Mouse (Mus musculus) cerebral cortex, adult 2 months (tissue): ENCODE data around the gene Stip1.

Experiments
- WGBS: fragments of 180-500 bp; shearing (Covaris S2); methylation state at CpG from one replicate; pipeline ENCODE4 v1.1.7; 2018; 5-methylcytosine and 5-hydroxymethylcytosine counted together

The Stip1 gene

DNA sequence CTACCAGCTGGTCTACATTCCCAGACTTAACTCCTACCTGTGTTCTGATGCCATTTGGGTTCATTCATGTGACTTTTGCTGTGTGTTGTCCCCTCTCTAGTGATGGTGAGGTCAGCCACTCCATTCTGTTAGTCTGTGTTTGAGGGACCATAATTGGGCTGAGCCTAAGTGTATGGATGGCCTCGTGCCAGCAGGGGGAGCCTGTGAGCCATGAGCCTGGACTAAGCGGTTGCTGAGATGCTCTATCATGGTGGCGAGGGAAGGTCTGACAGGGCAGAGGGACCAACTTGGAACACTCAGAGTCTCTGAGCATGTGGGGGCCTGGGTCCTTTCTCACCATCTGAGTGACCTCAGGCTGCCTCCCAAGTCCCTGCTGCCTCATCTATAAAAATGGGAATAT, 24.8 kb upstream of the Stip1 start:
- WGBS: 5% methylated on average over 3 of the region's 3 CpGs

DNA sequence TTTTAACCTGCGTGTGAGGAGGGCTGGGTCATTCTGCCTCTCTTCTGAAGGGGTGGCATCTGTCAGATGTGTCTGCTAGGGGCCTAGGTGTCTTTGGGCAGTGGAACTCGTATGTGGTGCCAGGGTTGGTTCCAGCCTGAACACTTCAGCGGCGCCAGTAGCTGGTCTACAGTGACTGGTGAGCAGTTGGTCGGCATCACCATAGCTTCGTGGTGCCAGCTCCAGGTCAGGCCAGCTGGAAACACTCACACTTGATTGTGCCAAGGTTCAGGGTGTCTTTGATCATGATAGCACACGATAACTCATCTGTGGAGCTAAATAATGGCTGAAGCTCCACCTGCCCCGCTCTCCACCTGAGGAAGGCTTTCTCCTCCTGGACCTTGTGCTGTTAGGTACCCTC, 23.1 kb upstream of the Stip1 start:
- WGBS: 90% methylated on average over 8 of the region's 8 CpGs

DNA sequence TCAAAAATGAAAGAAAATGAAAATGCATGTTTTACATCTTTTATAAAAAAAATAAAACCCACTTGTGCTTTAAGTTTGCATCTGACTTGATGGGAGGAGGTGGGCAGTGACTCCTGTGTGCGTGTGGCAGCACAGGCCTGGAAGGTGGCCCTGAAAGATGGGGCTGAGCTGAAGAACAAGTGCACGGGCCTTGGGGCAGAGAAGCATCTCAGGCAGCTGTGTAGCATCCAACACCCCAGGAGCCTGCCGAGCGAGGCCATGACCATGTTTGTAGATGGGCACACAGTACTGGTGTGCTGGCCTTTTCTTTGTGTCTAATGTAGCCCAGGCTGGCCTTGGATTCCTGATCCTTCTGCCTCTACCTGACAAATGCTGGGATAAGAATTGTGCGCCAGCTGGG, 22.3 kb upstream of the Stip1 start:
- WGBS: 85% methylated on average over 5 of the region's 5 CpGs

GRCm38 (mm10) chr19:7058541-7058940, 18.8 kb upstream of the Stip1 start:
- 91% methylated on average over 6 of the region's 6 CpGs for WGBS

- 1% methylated on average over 15 of the region's 15 CpGs for WGBS
Measured at GRCm38 (mm10) chr19:7057722-7058207, 18.0 kb upstream of the Stip1 start.

GRCm38 (mm10) chr19:7057126-7057721, 17.5 kb upstream of the Stip1 start:
- WGBS: under 1% methylated on average over 16 of the region's 16 CpGs

DNA sequence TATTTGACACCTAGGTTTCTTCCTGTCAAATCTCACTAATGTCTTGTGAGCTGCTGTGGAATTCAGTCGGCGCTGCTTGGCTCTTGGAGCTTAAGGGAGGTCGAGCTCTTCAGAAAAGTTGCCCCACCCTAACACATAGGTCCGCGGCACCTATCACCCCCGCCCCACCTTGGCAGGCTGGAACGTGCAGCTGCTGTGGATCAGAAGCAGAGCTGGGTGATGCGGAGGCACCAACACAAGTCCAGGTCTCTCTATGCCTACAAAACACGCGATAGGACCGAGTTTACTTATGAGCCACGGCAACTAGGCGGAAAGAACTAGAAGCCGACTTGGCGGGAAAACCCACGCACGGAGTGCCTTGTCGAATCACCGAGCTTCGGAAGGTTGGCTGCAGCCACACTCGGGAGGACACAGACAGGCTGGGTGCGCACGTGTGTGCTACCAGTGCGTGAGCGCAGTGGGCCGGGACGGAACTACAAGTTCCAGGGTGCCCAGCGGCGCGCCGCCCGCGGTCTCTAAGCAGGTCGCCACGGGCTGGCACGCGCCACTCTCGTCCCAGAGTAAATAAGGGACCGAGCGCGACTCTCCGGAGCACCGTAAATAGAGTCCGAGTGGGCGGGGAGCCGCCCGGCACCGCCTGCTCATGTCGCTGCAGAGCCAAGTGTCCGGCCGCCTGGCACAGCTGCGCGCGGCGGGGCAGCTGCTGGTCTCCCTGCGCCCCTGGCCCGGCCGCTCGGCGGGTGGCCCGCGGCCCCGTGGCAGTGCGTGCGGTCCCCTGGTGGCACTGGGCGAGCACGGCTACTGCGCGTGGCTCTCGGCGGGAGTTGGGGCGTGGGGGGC, 16.7 kb upstream of the Stip1 start, which contains the start of gene Macrod1:
Macrod1 (plus strand) TSS at position 563 of the 840 bp plus-strand sequence.
- WGBS: under 1% methylated on average over 72 of the region's 72 CpGs

DNA sequence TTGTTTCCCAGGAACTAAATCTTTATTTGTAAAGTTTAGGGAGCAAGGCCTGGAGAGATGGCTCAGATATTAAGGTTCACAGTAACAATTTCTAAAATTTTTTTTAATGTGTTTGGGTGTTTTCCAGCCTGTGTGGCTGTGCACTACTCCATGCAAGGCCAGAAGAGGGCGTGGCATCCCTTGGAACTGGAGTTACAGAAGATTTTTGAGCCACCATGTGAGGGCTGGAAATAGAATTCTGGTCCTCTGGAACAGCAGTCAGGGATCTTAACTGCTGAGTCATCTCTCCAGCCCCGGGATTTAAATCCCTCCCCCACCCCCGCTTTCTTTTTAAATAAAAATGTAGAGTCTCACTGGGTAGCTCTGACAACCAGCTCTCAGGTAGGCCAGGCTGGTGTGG, 15.4 kb upstream of the Stip1 start:
- 35% methylated on average over 3 of the region's 3 CpGs for WGBS

- 70% methylated on average over 10 of the region's 10 CpGs for WGBS
Measured at GRCm38 (mm10) chr19:7054772-7055171, 15.0 kb upstream of the Stip1 start.

- WGBS: 90% methylated on average over 4 of the region's 4 CpGs
Measured at GRCm38 (mm10) chr19:7053382-7053781, 13.6 kb upstream of the Stip1 start.

DNA sequence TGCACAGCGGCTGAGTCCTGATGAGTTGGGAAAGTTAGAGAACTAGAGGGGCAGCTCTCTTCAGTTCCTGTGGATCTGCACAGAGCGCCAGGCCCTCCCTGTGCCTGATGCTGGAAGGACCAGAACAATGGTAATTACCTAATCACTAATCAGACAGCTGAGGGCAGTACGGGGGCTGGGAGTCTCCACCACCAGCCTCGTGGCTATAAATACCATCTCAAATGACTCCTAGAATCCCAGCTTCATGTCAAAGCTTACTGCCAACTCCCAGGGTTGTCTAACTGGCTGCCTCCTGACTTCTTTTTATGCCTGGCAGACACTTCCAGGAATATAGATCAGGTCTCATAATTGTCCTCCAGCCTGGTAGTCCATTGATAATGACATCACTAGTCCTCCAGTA, 4.9 kb upstream of the Stip1 start:
- 43% methylated on average over 4 of the region's 4 CpGs for WGBS

- 74% methylated on average over 4 of the region's 4 CpGs for WGBS
Measured at GRCm38 (mm10) chr19:7044279-7044678, 4.5 kb upstream of the Stip1 start.

- WGBS: 76% methylated on average over 2 of the region's 2 CpGs
Measured at GRCm38 (mm10) chr19:7041171-7041570, 1.4 kb upstream of the Stip1 start.

- 18% methylated on average over 13 of the region's 13 CpGs for WGBS
Measured at GRCm38 (mm10) chr19:7040637-7041130, 917 bp upstream of the Stip1 start.

DNA sequence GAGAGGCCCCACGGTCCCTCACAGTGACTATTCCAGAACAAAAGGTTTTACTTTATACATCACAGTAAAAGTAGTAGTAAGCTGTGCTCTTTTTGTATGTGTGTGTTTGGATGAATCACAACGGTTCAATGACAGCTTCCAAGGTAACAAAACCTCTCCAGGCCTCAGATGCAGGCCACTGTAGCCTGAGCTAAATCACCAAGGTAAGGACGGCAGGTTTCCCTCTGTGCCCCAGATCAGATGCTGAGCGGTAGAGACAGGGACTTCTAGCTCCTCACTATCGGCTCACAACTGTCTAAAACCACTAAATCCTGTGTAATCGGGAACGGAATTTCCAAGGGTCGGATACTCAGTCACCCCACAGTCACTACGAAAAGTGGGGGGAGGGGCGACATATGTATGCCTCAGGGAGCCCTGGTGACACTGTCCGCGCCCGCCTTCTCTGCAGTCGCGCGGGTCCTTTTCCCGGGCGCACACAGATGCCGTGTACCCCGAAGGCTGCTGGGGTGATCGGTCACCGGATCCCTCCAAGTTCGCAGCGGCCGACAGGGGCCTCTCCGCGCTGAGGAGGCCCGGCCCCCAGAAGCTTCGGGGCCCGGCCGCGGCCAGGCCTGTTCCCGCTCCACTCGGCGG, 563 bp downstream of the Stip1 start:
- WGBS: 1% methylated on average over 35 of the region's 35 CpGs

GRCm38 (mm10) chr19:7034006-7034405, 5.8 kb downstream of the Stip1 start:
- 94% methylated on average over 5 of the region's 5 CpGs for WGBS

DNA sequence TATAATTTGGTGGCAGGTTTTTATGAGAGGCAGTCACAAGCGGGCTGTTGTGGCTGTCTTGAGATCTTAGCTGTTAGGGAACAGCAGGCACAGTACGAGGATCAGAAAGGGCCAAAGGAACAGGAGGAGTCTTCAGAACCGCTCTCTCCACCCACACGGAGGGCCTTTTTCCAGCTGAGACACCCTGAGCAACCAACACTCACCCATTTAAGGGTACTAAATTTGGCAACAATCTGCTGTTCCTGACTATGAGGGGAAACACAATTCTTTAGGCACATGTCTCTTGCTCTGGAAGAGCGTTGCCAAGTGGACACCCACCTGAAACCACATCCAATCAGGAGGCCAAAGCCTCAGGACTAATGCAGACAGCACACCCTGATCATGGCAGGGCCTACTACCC, 10.2 kb downstream of the Stip1 start:
- 47% methylated on average over 5 of the region's 5 CpGs for WGBS

DNA sequence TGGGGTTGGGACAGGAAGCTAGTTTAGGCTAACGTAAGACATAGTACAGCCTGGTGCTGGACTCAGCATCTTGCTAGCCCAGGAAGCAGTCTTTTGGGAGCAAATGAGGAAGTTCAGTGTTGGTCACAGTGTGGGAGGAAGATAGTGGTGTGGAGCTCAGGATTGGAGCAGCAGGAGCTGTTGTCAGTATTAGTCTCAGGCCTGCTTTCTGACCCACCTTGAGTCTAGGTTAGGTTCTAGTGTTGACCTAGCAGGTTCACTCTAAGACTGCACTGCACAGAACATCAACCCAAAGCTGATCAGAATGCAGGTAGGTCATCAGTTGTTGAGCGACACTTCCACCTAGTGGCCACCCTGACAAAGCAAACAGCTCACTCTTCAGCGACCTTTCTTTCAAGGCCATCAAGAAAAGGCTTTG, 19.5 kb downstream of the Stip1 start:
- WGBS: 45% methylated on average over 3 of the region's 3 CpGs

DNA sequence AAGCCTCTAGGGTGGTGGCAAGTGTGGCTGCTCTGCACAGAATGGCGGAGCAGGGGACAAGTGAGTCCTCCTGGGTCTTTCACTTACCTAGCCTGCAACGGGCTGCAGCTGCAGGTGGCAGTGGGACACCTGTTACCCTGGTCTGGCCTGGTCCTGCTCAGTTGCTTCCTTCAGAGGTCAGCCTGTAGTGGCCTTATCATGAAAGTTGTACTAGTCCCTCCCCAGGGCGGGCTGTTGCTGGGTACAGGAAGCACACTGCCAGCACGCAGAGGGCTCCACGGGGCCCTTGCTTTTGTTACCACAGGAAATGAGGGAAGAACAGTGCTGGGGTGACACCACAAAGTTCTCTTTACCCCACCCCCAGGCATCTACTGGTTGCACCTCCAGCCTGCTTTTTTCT, 20.6 kb downstream of the Stip1 start, which contains the start of gene Fermt3:
Fermt3 (minus strand) TSS at position 279 of the 400 bp plus-strand sequence.
- WGBS: 75% methylated on average over 5 of the region's 5 CpGs

DNA sequence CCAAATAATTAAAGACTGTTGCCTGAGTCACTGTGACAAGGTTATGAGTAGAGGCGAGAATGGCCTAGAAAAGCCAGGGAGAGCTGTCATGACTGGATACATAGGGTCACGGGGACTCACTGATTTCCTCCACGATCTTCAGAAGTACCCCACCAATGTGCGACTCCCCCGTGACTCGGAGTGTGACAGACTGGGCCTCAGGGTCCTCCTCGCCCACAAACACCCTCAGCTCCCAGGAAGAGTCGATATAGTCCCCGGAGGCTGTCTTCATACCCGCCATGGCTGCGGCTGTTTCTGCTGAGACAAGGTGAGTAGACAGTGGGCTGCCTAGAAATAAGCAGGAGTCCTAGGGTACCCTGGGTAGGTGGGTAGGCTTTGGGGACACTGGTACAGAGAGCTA, 21.2 kb downstream of the Stip1 start:
- WGBS: 88% methylated on average over 11 of the region's 11 CpGs

DNA sequence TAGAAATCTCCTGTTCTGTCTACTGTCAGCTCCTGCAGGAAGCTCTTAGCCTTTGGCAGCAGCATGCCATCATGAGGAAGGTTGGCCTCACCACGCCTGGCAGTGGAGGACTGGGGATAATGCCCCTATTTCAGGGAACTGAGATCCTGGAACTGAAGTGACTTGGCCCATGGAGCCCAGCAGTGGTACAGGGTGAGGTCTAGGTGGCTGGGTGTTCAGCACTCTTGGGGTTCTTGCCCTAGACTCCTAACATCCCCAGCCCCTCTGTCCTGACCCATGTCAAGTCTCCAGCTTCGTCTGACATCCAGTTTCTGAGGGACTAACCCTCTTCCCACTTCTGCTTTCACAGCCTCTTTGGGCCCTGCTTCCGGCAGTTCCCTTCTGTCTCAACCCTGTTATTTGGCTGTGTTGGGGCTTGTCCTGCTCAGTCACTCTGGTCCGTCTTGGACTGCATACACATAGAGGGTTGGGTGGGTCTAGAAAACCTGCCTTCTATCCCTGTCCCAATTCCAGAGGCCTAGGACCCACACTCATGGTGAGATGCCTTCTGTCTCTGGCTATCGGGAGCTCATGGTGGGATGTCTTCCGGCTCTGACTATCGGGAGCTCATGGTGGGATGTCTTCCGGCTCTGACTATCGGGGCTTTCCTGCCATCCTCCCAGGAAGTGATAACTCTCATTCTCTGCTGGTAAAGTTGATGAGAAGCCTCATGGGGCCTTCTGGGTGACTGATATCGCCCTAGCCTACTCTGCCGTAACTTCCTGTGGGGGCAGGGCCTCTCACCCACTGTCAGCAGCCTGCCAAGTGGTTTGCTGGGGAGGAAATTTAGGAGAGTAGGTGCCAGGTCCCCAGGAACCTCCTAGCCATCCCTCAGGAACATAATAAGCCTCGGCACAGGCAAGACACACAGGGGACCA, 22.0 kb downstream of the Stip1 start:
- WGBS: 81% methylated on average over 12 of the region's 12 CpGs
